In the genomic region with DNA sequence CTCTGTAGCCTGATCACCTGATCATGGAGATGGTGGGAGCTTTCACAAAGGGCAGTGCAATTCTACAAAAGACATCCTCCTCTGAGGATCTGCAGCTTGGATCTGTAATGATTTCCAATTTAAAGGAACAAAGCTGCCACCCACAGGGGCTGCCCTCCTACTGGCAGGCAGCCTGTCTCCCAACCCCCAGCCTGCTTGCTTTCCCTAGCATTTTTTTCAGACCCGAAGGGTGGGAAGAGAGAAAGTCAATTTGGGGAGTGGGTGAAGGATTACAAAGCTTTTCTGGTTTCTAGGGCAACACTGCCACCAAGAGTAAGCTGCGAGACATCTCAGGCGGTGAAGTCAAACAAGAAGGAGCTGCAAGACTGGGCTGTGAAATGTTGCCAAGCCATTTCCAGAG, we compare ENCODE assay signal across 8 mouse cellular contexts. TPM values are rescaled to one million over a fixed set of nuclear protein-coding genes. Genes with fewer than 3 reads are reported as not detected.
A peak's percentile ranks its signal among the peaks of the same experiment; 100 is the strongest.
DNase-seq lines count a peak whose midpoint lies in the region; ATAC-seq and TF ChIP-seq lines count a peak whose summit lies in the region.

No protein-coding gene starts in this region.

- no peak overlapping the region for H3K27ac ChIP-seq in CH12.LX (ENCODE audit: insufficient read depth, low read depth)
- peak overlapping the region; percentile 76 for H3K27ac ChIP-seq in forebrain, embryonic 10.5 days
- H3K27ac ChIP-seq in midbrain, embryonic 14.5 days (replicated peaks; ENCODE audit: low read depth, low read length): peak overlapping the region; percentile 82
- no peak overlapping the region for H3K27ac ChIP-seq in gastrocnemius, adult 2 months

- no peak overlapping the region for H3K9ac ChIP-seq in CH12.LX (ENCODE audit: insufficient read depth, low read depth)
- no peak overlapping the region for H3K9ac ChIP-seq in midbrain, embryonic 14.5 days (replicated peaks; ENCODE audit: low read length)

- no peak for TF ChIP-seq POLR2A in CH12.LX (IDR thresholded peaks at IDR 0.05; ENCODE audit: low read depth, low read length)

- H3K4me3 ChIP-seq in CH12.LX (replicated peaks in 1 of 3; ENCODE audit: low read depth in 2 of 3, low read length in 2 of 3, poor library complexity in 1 of 3): no peak overlapping the region
- H3K4me3 ChIP-seq in forebrain, embryonic 10.5 days: no peak overlapping the region
- H3K4me3 ChIP-seq in midbrain, embryonic 14.5 days (replicated peaks; ENCODE audit: low read depth, low read length): no peak overlapping the region
- H3K4me3 ChIP-seq in gastrocnemius, adult 2 months: no peak overlapping the region

- no peaks in the 10 kb centered on the region; the same call in 1 of the 2 replicates for H3K79me2 ChIP-seq in CH12.LX (replicated peaks; ENCODE audit: control insufficient read depth, extremely low read depth, insufficient read depth, poor library complexity, severe bottlenecking)

- H3K4me1 ChIP-seq in CH12.LX (ENCODE audit: control insufficient read depth in 1 of 2, insufficient read depth in 2 of 2): no peaks in the 10 kb centered on the region
- H3K4me1 ChIP-seq in forebrain, embryonic 10.5 days: peaks cover 18% of the 10 kb centered on the region
- H3K4me1 ChIP-seq in midbrain, embryonic 14.5 days (ENCODE audit: control insufficient read depth, insufficient read depth, low read length): 0 out of 2 replicates have a peak, but pooled peaks cover 4% of the 10 kb centered on the region

- no peaks in the 10 kb centered on the region for H3K9me3 ChIP-seq in CH12.LX (replicated peaks; ENCODE audit: low read length)
- no peaks in the 10 kb centered on the region for H3K9me3 ChIP-seq in forebrain, embryonic 10.5 days
- H3K9me3 ChIP-seq in midbrain, embryonic 14.5 days (ENCODE audit: control insufficient read depth, low read length): no peaks in the 10 kb centered on the region

- DNase-seq in adrenal gland, postnatal 14 days: peak; percentile 24
- DNase-seq in adrenal gland, adult 8-10 months: no peak
- no peak for DNase-seq in CH12.LX (ENCODE audit: extremely low read depth)
- DNase-seq in forebrain, embryonic 10.5 days (ENCODE audit: extremely low spot score, low spot score): peak; percentile 72
- peak; percentile 70 to 87 for DNase-seq in layer of hippocampus, postnatal 14 days (ENCODE audit: low spot score in 2 of 2)
- DNase-seq in midbrain, embryonic 14.5 days: peak; percentile 95
- DNase-seq in spleen, postnatal 4 days (ENCODE audit: low spot score in 2 of 2): no peak
- DNase-seq in gastrocnemius, adult 2 months: no peak

- dilution Hi-C loops in CH12.LX (cut with MboI; ENCODE audit: extremely low pct_ligation_motif_present, extremely low pct_unique_long_range_greater_than_20kb, low sequenced_read_pairs): no loop called here

- in situ Hi-C loops in CH12.LX (cut with MboI; ENCODE audit: low pct_ligation_motif_present, low pct_unique_long_range_greater_than_20kb, low sequenced_read_pairs): loop anchor here (25.0 kb wide), 1 partner anchor 189 kb away; the partner anchor contains the start of genes Gm10490, Gm10491 and Pcsk1n

- peak in 1 of 2 experiments; percentile 49; a peak in 2 of 4 replicates for TF ChIP-seq CTCF in CH12.LX (conservative IDR thresholded peaks at IDR 0.05 in 1 of 2, IDR thresholded peaks at IDR 0.05 in 1 of 2; ENCODE audit: low read depth in 2 of 2, low read length in 2 of 2)
- TF ChIP-seq CTCF in gastrocnemius, adult 2 months (IDR thresholded peaks at IDR 0.05): no peak

- WGBS in forebrain, embryonic 10.5 days: 17% methylated on average over 3 of the region's 3 CpGs
- WGBS in midbrain, embryonic 14.5 days: 25% methylated on average over 3 of the region's 3 CpGs

- intact Hi-C loops in gastrocnemius, adult 2 months (cut with DNase I): no loop called here

- H3K4me2 ChIP-seq in CH12.LX (ENCODE audit: insufficient read depth, low read depth, poor library complexity, severe bottlenecking): no peak overlapping the region
- peak overlapping the region; percentile 28 for H3K4me2 ChIP-seq in midbrain, embryonic 14.5 days (ENCODE audit: low read length)

- no peak for TF ChIP-seq EP300 in CH12.LX (IDR thresholded peaks at IDR 0.05; ENCODE audit: low read length)

- TF ChIP-seq RAD21 in CH12.LX (IDR thresholded peaks at IDR 0.05; ENCODE audit: low read depth, low read length): peak; percentile 49

- no peaks in the 10 kb centered on the region for H3K27me3 ChIP-seq in CH12.LX (replicated peaks)
- no peaks in the 10 kb centered on the region for H3K27me3 ChIP-seq in forebrain, embryonic 10.5 days (ENCODE audit: poor library complexity, severe bottlenecking)
- H3K27me3 ChIP-seq in midbrain, embryonic 14.5 days (ENCODE audit: control insufficient read depth, insufficient read depth, low read length): no peaks in the 10 kb centered on the region

- no peaks in the 10 kb centered on the region for H3K36me3 ChIP-seq in CH12.LX (replicated peaks in 1 of 2; ENCODE audit: control insufficient read depth in 1 of 2, insufficient read depth in 1 of 2, low read length in 1 of 2)
- H3K36me3 ChIP-seq in forebrain, embryonic 10.5 days (replicated peaks): no peaks in the 10 kb centered on the region
- no peaks in the 10 kb centered on the region for H3K36me3 ChIP-seq in midbrain, embryonic 14.5 days (ENCODE audit: control insufficient read depth, insufficient read depth, low read length)

- peak; percentile 63 for ATAC-seq in midbrain, embryonic 14.5 days (ENCODE audit: low FRiP score, low TSS enrichment)

TF ChIP-seq in CH12.LX, 34 proteins besides CTCF, POLR2A, EP300 and RAD21:
- TF ChIP-seq SMC3 (IDR thresholded peaks at IDR 0.05; ENCODE audit: low read depth, low read length): peak; percentile 12; the same call in 1 of the 2 replicates
- no peak for TF ChIP-seq MAZ (IDR thresholded peaks at IDR 0.05; ENCODE audit: low read depth, low read length)
- TF ChIP-seq ZNF384 (IDR thresholded peaks at IDR 0.05; ENCODE audit: low read depth, low read length): peak; percentile 45
- TF ChIP-seq NELFE (IDR thresholded peaks at IDR 0.05; ENCODE audit: low read depth, low read length): no peak
- TF ChIP-seq MAX (IDR thresholded peaks at IDR 0.05; ENCODE audit: low read length): no peak
- TF ChIP-seq HCFC1 (IDR thresholded peaks at IDR 0.05; ENCODE audit: low read depth, low read length): no peak
- TF ChIP-seq ZMIZ1 (IDR thresholded peaks at IDR 0.05; ENCODE audit: low read depth, low read length): no peak
- TF ChIP-seq MYC (IDR thresholded peaks at IDR 0.05; ENCODE audit: low read depth, low read length): no peak
- no peak for TF ChIP-seq NRF1 (IDR thresholded peaks at IDR 0.05; ENCODE audit: low read depth, low read length)
- TF ChIP-seq ZKSCAN1 (IDR thresholded peaks at IDR 0.05; ENCODE audit: borderline replicate concordance, low read depth, low read length): no peak

RNA-seq across cellular contexts. Expression of gene Was, which starts 10.7 kb away (rescaled TPM):
- 1.9 and 6.8 TPM in 2 replicates for total RNA-seq in adrenal gland, postnatal 14 days (2021)
- total RNA-seq in adrenal gland, adult 8-10 months (2022): 1 to 10 TPM; 1.8 to 3.7 (median 3.2) TPM
- total RNA-seq in CH12.LX (2012; rRNA removed) (47.0 and 58.1 TPM in 2 replicates), CH12.LX (2014; rRNA removed) (53.9 and 63.5 TPM in 2 replicates)
- polyA plus RNA-seq in CH12.LX (2012; ENCODE audit: insufficient read length, low read depth): 75.6 and 83.7 TPM in 2 replicates
- 0.14 and 0.17 TPM in 2 replicates for polyA plus RNA-seq in forebrain, embryonic 10.5 days (2016; fragmentation: Nextera tagmentation; extraction: Ambion mirVana)
- 1 to 10 TPM; 2.0 to 2.2 TPM for total RNA-seq in layer of hippocampus, postnatal 14 days (2021)
- polyA plus RNA-seq in midbrain, embryonic 14.5 days (2014; fragmentation: Nextera tagmentation; extraction: Ambion mirVana): 0.16 TPM in 1 of 2 replicates, not detected in the other
- under 1 TPM; 0.36 to 0.70 TPM for total RNA-seq in gastrocnemius, adult 2 months (2021)

RNA-seq across cellular contexts. Expression of gene Suv39h1, which starts 26.5 kb away (rescaled TPM):
- 16.7 and 17.5 TPM in 2 replicates for total RNA-seq in adrenal gland, postnatal 14 days (2021)
- 10 to 100 TPM; 11.5 to 14.6 (median 13.9) TPM for total RNA-seq in adrenal gland, adult 8-10 months (2022)
- 40.6 and 46.4 TPM in 2 replicates for total RNA-seq in CH12.LX (2012; rRNA removed)
- total RNA-seq in CH12.LX (2014; rRNA removed): 71.5 and 73.7 TPM in 2 replicates
- 48.4 and 51.4 TPM in 2 replicates for polyA plus RNA-seq in CH12.LX (2012; ENCODE audit: insufficient read length, low read depth)
- 106 and 109 TPM in 2 replicates for polyA plus RNA-seq in forebrain, embryonic 10.5 days (2016; fragmentation: Nextera tagmentation; extraction: Ambion mirVana)
- total RNA-seq in layer of hippocampus, postnatal 14 days (2021): 10 to 100 TPM; 25.0 to 28.2 TPM
- polyA plus RNA-seq in midbrain, embryonic 14.5 days (2014; fragmentation: Nextera tagmentation; extraction: Ambion mirVana): 34.0 and 38.2 TPM in 2 replicates
- 1 to 10 TPM; 4.3 to 5.0 TPM for total RNA-seq in gastrocnemius, adult 2 months (2021)

RNA-seq across cellular contexts. Expression of gene Wdr13, which starts 31.7 kb away (rescaled TPM):
- 51.0 and 54.3 TPM in 2 replicates for total RNA-seq in adrenal gland, postnatal 14 days (2021)
- total RNA-seq in adrenal gland, adult 8-10 months (2022): 10 to 100 TPM; 55.3 to 98.1 (median 71.7) TPM
- total RNA-seq in CH12.LX (2012; rRNA removed) (9.3 and 11.9 TPM in 2 replicates), CH12.LX (2014; rRNA removed) (7.6 and 9.4 TPM in 2 replicates)
- polyA plus RNA-seq in CH12.LX (2012; ENCODE audit: insufficient read length, low read depth): 12.7 and 13.0 TPM in 2 replicates
- 23.7 and 24.4 TPM in 2 replicates for polyA plus RNA-seq in forebrain, embryonic 10.5 days (2016; fragmentation: Nextera tagmentation; extraction: Ambion mirVana)
- total RNA-seq in layer of hippocampus, postnatal 14 days (2021): 100 to 1,000 TPM; 214 to 218 TPM
- 54.4 and 57.9 TPM in 2 replicates for polyA plus RNA-seq in midbrain, embryonic 14.5 days (2014; fragmentation: Nextera tagmentation; extraction: Ambion mirVana)
- 1 to 10 TPM; 9.1 to 9.4 TPM for total RNA-seq in gastrocnemius, adult 2 months (2021)

RNA-seq across cellular contexts. Expression of gene Rbm3, which starts 44.7 kb away (rescaled TPM):
- 192 and 276 TPM in 2 replicates for total RNA-seq in adrenal gland, postnatal 14 days (2021)
- total RNA-seq in adrenal gland, adult 8-10 months (2022): 100 to 1,000 TPM in 3 of 4 experiments, 10 to 100 TPM in 1; 63.7 to 233 (median 151) TPM
- 681 and 877 TPM in 2 replicates for total RNA-seq in CH12.LX (2012; rRNA removed)
- 2,152 and 2,409 TPM in 2 replicates for total RNA-seq in CH12.LX (2014; rRNA removed)
- polyA plus RNA-seq in CH12.LX (2012; ENCODE audit: insufficient read length, low read depth): 639 and 778 TPM in 2 replicates
- 465 and 505 TPM in 2 replicates for polyA plus RNA-seq in forebrain, embryonic 10.5 days (2016; fragmentation: Nextera tagmentation; extraction: Ambion mirVana)
- total RNA-seq in layer of hippocampus, postnatal 14 days (2021): 100 to 1,000 TPM; 193 to 258 TPM
- polyA plus RNA-seq in midbrain, embryonic 14.5 days (2014; fragmentation: Nextera tagmentation; extraction: Ambion mirVana): 386 and 395 TPM in 2 replicates
- 10 to 100 TPM; 33.9 to 82.1 TPM for total RNA-seq in gastrocnemius, adult 2 months (2021)

Comparison
In these comparisons a context has a peak if more than half of its experiments do, and no peak if none do; other contexts are left out.
1. DNase-seq: peak in adrenal gland, postnatal 14 days (single experiment), forebrain, embryonic 10.5 days (single experiment), layer of hippocampus, postnatal 14 days (2 of 2) and midbrain, embryonic 14.5 days (single experiment); none in adrenal gland, adult 8-10 months (single experiment), CH12.LX (single experiment), spleen, postnatal 4 days (0 of 2) and gastrocnemius, adult 2 months (single experiment).
2. H3K27ac ChIP-seq: peak in forebrain, embryonic 10.5 days (single experiment) and midbrain, embryonic 14.5 days (single experiment); none in CH12.LX (single experiment) and gastrocnemius, adult 2 months (single experiment).